Mouse (Mus musculus): ENCODE results near the gene Zswim3. TPM values are rescaled to one million over a fixed set of nuclear protein-coding genes. Genes with fewer than 3 reads are reported as not detected.
"Not testable (repeated sequence)": the region's sequence is repeated elsewhere in the genome, so short reads cannot be mapped to it uniquely, and the experiment has no call there.

Zswim3 gene
- total RNA-seq, 2 experiments from 2014 or later: 6.0 to 8.3 TPM

DNA sequence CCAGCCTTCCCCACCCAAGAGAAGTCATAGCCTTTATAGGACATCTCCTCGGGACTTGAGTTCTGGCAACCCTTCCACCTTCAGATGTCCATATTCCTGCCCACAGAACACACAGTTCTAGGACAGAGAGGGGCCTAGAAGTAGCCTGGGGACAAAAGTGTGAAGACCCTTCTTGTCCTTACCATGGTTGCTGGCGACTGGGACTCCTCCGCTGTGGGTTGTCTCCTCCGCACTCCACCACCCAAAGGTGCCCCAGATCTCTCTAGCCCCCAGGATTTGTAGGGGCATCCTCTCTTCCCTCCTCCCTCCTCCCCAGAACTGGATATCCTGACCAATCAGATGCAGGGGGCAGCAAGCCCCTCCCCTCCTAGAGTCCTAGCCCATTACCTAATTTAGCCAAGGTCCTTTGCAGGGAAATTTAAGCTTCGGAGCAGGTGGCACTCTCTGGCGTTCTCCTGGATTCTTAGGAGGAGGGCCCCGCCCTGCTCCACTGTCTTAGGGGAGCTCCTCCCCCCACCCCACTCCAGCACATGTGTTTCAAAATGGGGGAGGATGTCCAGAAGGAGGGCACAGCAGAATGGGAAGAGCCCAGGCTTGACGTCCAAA lies 25.3 kb upstream of the Zswim3 start, which contains the start of gene Tnnc2:
TSS of gene Tnnc2 (minus strand) at position 487 of the 606 bp plus-strand sequence.
- DNase-seq (ENCODE audit: low spot score in 2 of 2): no peak

DNA sequence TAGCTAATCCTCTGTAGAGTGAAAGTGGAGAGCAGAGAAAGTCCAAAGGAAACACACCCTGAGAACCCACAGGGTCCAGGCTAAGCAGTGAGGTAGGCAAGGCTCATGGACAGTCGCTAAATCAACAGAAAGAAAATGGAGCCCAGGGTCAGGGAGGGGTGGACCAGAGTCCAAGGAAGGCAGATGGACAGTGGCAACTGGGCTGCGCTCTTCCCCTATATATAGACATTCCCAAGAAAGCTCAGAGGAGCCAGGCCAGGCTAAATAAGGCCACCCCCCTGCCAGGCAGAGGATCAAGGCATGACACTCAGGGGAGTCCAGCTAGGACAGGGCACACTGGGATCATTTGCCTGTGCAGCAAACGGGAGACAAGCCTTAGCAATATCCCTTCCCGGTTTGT lies 23.0 kb upstream of the Zswim3 start:
- no peak for DNase-seq (ENCODE audit: low spot score in 2 of 2)

DNA sequence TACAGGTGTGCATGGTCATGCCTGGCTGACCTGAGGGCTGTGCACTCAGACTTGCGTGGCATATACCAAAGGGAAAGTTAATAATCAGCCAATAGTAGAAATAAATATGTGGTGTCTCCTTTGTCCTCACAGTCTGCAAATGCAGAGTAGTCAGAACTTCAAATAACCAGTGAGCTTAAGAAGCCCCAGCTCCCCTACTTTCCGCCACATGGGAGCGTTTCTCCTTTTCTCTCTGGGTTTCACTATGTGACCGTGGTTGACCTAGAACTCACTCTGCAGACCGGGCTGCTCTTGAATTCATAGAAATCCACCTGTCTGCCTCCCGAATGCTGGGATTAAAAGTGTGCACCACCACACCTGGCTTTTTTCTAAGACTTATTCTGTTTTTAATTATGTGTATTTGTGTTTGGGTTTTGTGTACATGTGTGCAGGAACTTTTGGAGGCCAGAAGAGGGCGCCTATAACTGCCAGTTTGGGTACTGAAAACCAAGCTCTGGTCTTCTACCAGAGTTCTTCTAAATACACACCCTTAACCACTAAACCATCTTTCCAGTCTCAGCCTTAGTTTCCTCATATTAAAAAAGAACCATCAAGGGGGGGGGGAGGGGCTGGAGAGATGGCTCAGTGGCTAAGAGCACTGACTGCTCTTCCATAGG lies 20.8 kb upstream of the Zswim3 start:
- DNase-seq (ENCODE audit: low spot score in 2 of 2): no peak

DNA sequence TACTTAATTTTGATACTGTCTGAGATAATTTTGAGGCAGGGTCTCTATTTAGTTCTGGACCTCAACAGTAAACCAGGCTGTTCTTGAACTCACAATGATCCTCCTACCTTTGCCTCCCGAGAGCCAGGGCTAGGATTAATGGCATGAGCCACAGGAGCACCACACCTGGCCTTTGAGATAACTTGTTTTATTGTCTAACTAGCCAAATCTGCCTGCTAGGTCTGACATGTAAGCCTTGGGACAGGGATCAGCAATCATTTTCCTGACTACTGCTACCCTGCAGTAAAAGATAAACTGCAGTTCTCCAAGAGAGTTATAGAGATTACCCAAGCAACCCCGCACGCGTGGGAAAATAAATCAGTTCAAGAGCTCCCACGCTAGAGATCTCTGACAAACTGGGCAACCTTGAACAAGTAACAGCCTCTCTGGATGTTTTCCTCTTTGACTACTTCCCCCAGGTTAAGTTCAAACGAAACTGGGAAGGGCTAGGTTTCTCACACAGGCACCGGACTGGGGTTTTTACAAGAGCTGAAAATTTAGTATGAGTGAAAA lies 20.0 kb upstream of the Zswim3 start:
- DNase-seq (ENCODE audit: low spot score in 2 of 2): no peak

DNA sequence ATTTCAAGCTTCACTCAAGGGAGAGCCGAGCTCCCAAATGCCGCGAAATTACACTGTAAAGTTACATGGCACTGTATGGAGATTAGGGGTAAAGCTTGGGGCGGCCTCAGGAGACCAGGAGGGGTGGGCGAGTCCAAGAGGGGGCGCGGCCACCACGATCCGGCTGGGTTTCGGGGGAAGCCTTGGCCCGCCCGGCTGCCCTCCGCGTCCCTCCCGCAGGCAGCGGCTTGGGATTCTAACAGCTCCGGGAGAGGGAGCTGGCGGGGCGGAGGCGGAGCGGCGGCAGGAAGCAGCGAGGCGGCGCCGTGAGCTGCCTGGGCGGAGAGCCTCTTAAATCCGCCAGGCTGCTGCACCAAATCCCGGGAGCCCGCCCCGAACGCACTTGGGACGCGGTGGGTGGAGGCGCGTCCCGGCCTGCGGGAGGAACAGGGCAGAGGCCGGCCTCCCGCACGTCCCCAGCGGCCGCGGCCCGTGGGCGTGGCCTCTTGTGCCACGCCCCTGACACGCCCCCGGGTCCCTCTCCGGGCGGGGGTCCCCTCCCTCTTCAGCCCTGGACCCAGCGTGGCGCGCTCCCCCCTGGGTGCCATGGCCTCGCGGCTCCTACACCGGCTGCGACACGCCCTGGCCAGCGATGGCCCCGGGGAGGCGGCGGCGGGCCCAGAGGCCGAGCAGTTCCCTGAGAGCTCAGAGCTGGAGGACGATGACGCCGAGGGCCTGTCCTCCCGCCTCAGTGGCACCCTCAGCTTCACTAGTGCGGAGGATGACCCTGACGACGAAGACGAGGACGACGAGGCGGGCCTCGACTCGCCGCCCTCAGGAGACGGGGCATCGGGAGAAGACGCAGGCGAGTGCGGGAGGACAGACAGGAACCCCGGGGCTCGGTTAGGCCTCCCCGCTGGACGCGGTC lies 19.2 kb upstream of the Zswim3 start, which contains the start of gene Snx21:
TSS of gene Snx21 (plus strand) at position 343 of the 907 bp plus-strand sequence.
- DNase-seq (ENCODE audit: low spot score in 2 of 2): peak; percentile 80 to 83

DNA sequence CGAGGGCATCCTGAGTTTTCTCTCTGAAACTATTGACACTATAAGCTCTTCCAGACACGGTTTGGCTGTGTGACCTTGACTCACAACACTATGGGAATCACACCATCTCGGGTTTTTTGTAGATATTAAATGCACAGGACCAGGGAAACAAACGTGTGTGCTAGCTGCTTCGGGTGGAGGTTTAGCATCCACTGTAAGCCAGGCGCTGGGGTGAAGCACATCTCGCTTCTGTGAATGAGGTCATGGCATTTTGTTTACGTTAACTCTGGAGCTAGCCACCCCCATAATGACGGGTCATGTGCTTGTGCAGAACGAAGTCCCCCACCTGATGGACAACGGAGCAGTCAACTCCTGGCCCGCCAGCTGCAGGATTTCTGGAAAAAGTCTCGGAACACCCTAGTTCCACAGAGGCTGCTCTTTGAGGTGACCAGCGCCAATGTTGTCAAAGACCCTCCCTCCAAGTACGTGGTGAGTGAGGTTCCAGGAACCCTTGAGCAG lies 18.5 kb upstream of the Zswim3 start:
- DNase-seq (ENCODE audit: low spot score in 2 of 2): no peak

DNA sequence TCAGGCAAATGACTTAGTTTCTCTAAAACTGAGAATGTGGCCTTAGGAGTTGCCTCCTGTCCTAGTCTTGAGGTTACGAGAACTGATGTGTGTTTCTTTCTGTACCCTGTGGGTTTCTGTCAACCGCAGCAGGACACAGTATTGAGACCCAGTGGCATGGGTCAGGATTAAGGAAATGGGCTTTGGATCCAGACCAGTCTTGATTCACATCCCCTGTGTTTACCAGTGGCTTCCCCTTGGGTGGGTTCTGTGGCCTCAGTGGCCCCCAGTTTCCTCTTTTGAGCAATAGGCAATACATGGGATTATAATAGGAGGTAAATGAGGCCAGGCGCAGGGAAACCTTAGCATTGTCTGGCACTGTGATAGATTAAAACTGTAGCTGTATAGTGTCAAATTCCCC lies 17.9 kb upstream of the Zswim3 start:
- no peak for DNase-seq (ENCODE audit: low spot score in 2 of 2)

DNA sequence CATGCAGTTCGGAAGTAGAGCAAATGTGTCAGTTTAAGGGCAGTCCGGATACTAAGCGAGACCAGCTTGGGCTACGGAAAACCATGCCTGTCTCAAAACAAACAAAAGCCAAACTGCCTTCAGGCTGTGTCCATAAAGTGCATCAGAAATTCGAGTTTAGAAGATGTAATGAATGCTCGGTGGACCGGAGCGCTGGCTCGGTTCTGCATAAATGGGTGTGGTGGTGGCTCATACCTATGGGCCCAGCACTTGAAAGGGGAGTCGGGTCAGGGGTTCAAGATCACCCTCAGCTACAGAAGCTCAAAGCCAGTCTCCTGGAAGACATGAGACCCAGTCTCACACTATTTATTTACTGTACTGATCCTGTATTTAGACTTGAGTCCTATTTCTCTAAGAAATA lies 17.1 kb upstream of the Zswim3 start:
- DNase-seq (ENCODE audit: low spot score in 2 of 2): no peak

DNA sequence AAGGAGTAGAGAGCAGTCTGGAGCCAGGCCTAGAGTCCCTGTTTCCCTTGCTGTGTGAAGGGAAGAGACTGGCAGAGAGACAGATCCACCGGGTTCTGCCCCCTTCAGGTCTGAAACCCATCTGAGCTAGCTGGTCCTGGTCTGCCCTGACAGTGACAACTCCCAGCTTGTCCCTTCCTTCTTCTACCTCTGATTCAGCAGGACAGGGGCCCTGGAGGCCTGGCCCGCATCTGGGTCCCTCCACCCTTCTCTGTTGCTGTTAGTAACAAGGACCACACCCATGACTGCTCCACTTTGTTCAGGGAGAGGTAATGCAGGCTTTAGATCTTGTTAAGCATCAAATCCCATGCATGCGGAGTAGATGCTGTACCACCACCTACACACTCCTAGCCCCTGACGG lies 16.5 kb upstream of the Zswim3 start:
- no peak for DNase-seq (ENCODE audit: low spot score in 2 of 2)

DNA sequence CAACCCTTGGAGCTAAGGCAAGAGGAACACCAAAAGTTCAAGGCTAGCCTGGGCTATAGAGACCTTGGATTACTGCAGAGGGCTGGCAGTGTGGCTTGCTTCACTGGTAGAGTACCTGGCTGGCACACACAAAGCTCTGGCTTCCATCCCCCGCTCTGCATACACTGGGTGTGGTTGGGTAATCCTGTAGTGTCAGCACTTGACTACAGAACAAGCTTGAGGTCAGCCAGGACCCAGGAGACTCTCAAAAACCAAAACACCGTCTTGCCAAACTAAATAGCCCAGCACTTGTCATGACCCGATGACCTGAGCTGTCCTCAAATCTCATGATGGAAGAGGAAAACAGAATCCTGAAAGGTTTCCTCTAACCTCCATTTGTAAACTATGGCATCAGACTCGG lies 14.4 kb upstream of the Zswim3 start:
- no peak for DNase-seq (ENCODE audit: low spot score in 2 of 2)

DNA sequence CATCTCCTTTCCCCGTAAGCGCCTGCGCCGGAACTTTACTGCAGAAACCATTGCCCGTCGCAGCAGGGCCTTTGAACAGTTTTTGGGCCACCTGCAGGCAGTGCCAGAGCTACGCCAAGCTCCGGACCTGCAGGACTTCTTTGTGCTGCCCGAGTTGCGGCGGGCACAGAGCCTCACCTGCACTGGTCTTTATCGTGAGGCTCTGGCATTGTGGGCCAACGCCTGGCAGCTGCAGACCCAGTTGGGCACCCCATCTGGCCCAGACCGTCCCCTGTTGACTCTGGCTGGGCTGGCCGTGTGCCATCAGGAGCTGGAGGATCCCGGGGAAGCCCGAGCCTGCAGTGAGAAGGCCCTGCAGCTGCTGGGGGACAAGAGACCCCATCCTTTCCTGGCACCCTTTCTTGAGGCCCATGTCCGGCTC lies 13.0 kb upstream of the Zswim3 start:
- DNase-seq (ENCODE audit: low spot score in 2 of 2): no peak

DNA sequence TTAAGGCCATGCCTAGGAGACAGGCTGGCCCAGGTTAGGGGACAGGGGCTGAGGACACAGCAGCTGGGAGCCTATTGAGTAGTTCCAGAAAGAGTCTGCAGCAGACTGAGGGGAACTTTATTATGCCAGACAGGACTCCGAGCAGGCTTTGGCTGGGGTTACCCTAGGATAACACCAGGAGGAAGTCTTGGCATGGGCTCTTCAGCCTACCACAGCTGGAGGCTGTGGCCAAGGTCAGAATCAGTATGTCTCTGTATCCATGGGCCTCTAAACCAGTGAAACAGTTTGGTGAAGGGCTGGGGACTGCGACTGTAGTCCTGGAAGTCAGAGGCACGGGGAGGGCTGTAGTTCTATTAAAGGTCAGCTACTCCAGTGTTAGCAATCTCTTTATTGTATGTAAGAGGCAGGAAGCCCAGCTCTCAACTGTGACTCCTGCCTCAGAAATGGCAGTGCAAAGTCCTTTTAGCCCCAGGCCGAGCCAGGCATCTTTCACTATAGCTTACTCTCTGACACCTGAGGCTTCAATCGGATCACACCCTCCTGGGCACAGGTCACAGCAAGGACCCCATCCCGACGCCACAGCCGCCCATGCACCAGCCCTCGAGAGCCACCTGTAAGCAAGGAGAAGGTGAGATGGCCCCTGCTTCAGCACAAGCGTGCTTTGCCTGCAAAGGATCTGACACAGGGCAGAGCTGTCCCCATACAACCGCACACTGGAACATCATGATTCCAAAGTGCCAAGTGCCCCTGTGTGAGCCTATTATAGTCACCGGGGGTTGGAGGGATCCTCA lies 12.3 kb upstream of the Zswim3 start:
- no peak for DNase-seq (ENCODE audit: low spot score in 2 of 2)

DNA sequence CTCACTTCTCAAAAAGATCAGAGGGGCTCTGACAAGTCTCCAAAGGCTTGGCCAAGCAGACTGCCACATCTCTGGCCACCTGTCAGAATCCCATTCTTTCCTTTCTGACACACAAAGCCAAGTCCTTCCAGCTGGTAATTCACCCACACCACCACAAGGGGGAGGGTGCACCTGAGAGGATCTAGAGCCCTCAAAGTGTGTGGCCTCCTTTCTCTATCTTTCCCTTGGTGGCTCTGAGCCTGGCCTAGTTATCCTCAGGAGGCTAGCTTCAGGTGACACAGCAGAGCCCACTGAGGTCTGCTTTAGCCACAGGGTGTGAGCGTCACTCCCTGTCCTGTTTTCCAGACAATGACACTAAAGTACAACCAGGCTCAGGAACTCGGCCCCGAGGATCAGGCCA lies 11.7 kb upstream of the Zswim3 start:
- peak in 1 of 2 experiments; percentile 52 for DNase-seq (ENCODE audit: low spot score in 2 of 2)

DNA sequence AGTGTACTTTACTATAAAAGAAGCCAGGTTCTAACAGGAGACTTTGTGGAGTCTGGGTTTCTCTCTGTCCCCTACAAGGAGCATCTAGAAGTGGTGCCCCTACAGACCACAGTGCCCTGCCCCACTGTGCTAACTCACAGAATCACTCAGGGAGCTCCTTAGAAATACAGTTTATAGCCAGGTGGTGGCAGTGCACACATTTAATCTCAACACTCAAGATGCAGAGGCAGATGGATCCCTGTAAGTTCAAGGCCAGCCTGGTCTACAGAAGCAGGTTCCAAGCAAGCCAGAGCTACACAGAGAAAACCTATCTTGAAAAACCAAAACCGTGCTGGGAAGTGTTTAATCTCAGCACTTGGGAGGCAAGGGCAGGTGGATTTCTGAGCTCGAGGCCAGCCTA lies 11.1 kb upstream of the Zswim3 start:
- DNase-seq (ENCODE audit: low spot score in 2 of 2): no peak

DNA sequence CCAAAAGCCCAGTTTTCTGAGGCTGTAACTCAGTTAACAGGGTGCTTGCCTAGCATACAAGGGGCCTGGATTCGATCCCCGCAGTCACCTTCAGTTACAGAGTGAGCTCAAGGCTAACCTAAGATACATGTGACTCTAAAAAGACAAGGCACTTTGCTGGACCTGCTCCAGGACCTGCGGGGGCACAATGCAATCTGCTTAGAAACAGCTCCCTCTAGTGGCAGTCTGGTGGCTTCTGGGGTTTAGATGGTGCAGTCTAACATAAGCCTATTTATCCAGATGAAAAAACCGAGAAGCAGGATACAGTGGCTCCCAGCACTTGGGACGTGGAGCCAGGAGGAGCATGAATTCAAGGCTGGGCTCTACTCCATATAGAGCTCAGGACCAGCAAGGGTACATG lies 10.6 kb upstream of the Zswim3 start:
- DNase-seq (ENCODE audit: low spot score in 2 of 2): peak; percentile 80 to 91

DNA sequence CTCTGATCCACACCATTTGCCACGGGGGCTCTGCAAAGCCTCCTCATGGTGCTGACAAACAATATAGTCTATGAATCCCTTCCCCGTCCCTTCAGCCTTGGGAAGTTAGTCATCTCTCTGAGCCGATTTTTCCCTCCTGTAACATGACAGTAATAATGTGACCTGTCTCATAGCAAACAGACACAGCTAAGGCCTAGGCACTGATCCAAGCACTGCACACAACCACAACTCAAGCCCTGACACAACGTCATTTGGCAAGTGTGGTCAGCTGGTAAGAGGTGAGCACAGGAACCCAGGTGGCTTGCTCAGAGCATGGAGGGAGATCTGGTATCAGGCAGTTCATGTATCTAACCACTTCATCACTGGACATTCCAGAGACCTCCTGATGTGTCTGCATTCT lies 9.0 kb upstream of the Zswim3 start:
- DNase-seq (ENCODE audit: low spot score in 2 of 2): no peak

DNA sequence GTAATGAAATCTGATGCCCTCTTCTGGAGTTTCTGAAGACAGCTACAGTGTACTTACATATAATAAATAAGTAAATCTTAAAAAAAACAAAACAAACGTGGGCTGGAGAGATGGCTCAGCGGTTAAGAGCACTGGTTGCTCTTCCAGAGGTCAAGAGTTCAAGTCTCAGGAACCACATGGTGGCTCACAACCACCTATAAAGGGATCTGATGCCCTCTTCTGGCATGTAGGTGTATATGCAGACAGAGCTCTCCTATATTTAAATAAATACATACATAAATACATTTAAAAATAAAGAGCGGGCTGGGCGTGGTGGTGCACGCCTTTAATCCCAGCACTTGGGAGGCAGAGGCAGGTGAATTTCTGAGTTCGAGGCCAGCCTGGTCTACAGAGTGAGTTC lies 6.3 kb upstream of the Zswim3 start:
- DNase-seq (ENCODE audit: low spot score in 2 of 2): not testable (repeated sequence)

DNA sequence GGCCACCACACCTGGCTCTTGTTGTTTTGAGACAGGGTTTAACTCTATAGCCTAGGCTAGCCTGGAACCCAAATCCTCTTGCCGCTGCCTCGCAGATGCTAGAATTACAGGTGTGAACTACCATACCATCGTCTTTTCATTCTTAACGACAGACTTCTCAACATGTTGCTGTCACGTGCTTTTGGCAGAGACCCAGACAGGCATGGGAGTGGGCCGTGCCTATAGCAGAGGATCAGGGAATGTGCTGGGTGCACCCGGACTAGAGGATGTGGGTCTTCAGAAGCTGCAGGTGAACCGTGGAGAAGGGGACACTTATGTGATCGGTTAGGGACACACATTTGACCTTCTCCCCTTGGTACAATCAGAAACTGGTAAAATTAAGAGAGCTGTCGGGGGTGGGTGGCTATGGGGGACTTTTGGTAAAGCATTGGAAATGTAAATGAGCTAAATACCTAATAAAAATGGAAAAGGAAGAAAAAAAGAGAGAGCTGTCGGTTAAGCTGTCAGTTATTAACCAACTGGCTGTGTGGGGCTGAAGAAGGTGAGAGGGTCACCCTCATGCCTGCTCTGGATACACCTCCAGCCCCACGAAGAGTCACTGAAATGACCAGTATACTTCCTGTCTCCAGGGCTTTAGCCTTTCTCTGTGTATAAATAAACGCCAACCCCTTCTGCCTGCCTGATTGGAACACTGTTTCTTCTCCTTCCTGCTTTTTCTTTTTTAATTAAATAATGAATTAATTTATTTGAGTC lies 4.5 kb upstream of the Zswim3 start:
- DNase-seq (ENCODE audit: low spot score in 2 of 2): no peak

DNA sequence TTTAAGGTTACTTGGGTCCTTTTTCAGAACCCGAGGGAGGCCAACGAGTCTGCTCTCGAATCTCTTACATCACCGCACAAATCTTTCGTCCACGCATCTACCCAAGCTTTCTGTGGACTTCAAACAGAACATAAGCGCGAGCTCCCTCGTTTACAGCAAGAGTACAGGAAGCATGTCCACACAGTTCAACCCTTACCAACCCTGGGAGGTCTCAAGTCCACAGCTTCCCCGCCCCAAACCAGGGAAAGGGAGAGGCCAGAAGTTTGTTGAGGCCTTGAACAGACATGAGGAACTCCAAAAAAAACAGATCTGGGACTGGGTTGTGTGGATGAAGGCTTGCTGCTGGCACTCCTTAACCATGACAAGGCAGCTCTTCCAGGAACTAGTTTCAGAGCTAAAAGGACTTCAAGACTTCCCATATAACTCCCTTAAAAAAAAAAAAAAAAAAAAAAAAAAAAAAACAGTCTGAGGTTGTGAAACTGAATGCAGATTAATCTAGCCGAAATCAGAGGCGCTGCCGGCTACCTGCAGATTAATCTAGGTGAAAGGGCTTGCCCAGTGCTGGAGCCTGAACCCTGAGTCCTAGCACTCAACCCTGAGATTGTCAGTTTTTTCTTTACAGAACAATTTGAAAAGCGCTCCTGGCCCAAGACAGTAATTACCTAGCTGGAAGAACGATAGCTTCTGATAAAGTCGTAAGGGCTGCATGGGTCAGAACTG lies 1.5 kb upstream of the Zswim3 start:
- DNase-seq (ENCODE audit: low spot score in 2 of 2): no peak
